Mouse (Mus musculus): ENCODE data around the gene Dync2h1. TPM values are rescaled to one million over a fixed set of nuclear protein-coding genes. Genes with fewer than 3 reads are reported as not detected.

Gene Dync2h1
- polyA plus RNA-seq, 1 experiment from 2014 or later: 23.2 TPM

DNA sequence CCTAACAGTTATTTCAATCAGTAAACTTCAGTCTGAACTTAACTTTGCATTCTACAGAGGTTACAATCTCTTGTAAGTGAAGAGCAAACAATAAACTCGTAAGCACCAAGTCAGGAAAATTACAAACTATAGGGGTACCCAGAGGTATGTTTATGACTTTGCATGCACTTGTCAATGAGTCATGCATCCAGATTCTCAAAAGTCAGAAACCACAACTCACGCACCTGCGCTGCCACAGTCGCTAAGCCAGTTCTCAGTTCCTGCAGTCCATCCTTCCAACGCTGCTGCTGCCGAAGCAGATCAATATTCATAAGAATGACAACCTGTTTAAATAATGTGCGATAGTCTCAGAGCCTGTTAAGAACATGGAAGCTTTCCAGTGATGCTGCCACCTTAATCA lies 25.6 kb downstream of the Dync2h1 start:
- 89% methylated on average over 7 of the region's 7 CpGs for WGBS
- H3K4me1 ChIP-seq: no peaks in the 10 kb centered on the region
- peaks cover 65% of the 10 kb centered on the region for H3K36me3 ChIP-seq
- no peak overlapping the region for H3K9ac ChIP-seq
- H3K27ac ChIP-seq: no peak overlapping the region
- no peak for ATAC-seq (replicated peaks; ENCODE audit: low FRiP score)
- no peak overlapping the region for H3K4me3 ChIP-seq (replicated peaks)
- H3K9me3 ChIP-seq (replicated peaks): no peaks in the 10 kb centered on the region
- no peak overlapping the region for H3K4me2 ChIP-seq
- H3K27me3 ChIP-seq: no peaks in the 10 kb centered on the region

DNA sequence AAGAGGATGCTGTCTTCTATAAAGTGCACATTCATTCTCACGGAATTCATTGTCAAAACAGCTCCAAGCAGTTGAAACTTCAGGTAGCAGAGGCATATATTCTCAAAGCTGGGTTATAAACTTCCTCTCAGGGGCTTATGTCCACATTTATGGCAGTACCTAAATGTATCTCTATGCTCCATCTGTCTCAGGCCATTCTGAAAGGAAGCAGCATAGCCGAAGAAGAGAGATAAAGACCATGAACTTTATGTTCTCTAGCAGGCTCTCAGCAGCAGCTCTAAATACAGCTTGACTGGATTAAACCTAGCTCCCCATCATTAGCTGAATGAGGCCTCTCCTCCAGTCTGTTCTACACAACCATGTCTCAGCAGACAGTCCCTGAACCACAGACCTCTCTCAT lies 29.9 kb downstream of the Dync2h1 start:
- Histone ChIP-seq H3K9me3 (replicated peaks) (no peaks in the 10 kb centered on the region), H3K4me2 (no peak overlapping the region), H3K9ac (no peak overlapping the region), H3K27ac (no peak overlapping the region), H3K4me1 (no peaks in the 10 kb centered on the region), H3K36me3 (peaks cover 53% of the 10 kb centered on the region), H3K27me3 (no peaks in the 10 kb centered on the region), H3K4me3 (replicated peaks) (no peak overlapping the region)
- 90% methylated on average over 2 of the region's 2 CpGs for WGBS
- no peak for ATAC-seq (replicated peaks; ENCODE audit: low FRiP score)

DNA sequence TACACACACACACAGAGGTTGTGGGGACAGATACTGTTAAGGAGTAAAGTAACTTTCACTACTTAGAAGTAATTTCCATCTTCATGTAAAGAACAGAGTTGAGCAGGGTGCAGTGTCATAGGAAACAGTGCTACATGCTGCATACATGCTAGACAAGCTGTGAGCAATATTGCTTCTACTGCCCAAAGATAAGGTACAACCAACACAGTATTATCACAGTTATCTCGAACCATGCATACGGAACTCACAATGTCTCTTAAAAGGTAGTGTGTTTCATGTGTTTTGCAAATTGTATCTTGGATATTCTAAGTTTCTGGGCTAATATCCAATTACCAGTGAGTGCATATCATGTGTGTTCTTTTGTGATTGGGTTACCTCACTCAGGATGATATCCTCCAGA lies 61.4 kb downstream of the Dync2h1 start:
- H3K4me3 ChIP-seq (replicated peaks): no peak overlapping the region
- H3K4me1 ChIP-seq: no peaks in the 10 kb centered on the region
- ATAC-seq (replicated peaks; ENCODE audit: low FRiP score): no peak
- peaks cover 11% of the 10 kb centered on the region for H3K36me3 ChIP-seq
- no peak overlapping the region for H3K9ac ChIP-seq
- 92% methylated on average over 2 of the region's 2 CpGs for WGBS
- no peaks in the 10 kb centered on the region for H3K9me3 ChIP-seq (replicated peaks)
- no peak overlapping the region for H3K27ac ChIP-seq
- H3K4me2 ChIP-seq: no peak overlapping the region
- H3K27me3 ChIP-seq: no peaks in the 10 kb centered on the region

DNA sequence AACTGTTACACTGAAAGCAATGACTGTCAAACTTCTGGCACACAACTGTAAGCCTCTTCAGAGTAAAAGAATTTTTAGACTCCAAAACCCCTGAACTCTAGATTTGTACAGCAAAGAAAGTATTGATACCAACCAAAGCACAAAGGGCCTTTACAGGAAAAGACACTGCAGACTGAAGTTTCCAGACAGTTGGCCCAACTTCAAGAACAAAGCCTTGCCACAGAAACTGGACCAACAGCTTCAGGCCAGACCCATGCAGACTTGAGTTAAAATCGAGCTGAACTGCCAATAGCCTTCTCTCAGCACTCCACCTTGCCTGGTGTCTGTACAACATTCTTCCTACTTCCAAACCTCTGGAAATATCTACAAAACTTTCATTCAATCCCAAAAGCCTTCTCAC lies 74.1 kb downstream of the Dync2h1 start:
- WGBS: 86% methylated on average over 1 of the region's 1 CpGs
- no peak for ATAC-seq (replicated peaks; ENCODE audit: low FRiP score)
- no peaks in the 10 kb centered on the region for H3K4me1 ChIP-seq
- H3K27ac ChIP-seq: no peak overlapping the region
- H3K36me3 ChIP-seq: peaks cover 31% of the 10 kb centered on the region
- no peaks in the 10 kb centered on the region for H3K9me3 ChIP-seq (replicated peaks)
- no peak overlapping the region for H3K4me2 ChIP-seq
- no peaks in the 10 kb centered on the region for H3K27me3 ChIP-seq
- H3K4me3 ChIP-seq (replicated peaks): no peak overlapping the region
- H3K9ac ChIP-seq: no peak overlapping the region

DNA sequence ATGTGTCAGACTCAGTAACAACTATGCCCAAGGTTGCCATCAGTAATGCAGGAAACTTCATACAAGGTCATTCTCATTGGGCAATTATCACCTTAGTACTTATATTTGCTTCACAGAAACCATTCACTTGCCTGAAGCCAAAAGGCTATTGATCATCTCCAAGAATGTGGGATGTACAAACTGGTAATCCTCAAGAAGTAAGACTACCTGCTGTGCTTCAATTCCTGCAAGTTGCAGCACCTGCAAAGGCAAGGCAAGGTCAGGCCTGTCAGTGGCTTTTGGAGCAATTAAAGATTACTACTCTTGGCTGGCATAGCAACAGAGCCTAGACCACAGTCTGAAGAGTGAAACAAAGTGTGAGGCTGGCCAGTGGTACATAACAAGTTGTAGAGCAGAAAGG lies 82.9 kb downstream of the Dync2h1 start:
- Histone ChIP-seq H3K27ac (no peak overlapping the region), H3K27me3 (no peaks in the 10 kb centered on the region)
- ATAC-seq (replicated peaks; ENCODE audit: low FRiP score): no peak

DNA sequence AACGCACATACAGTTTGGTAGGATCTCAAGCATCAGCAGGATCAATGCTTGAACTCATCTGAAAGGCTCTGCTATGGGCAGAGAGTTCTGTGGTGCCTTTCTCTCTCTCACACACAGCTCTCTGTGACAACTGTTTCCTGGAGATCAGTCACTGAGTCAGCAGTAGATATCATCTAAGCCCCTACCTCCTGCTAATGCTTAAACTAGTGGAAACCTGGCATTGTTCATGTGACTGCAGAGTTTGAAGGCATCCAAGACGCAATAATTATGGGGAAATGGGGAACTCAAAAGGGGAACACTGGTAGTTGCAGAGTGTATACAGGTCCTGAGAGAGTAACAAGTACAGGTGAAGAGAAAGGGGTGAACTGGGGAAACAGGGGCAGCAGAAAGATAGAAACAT lies 109.6 kb downstream of the Dync2h1 start:
- Histone ChIP-seq H3K27me3 (no peaks in the 10 kb centered on the region), H3K4me2 (no peak overlapping the region), H3K9ac (no peak overlapping the region), H3K36me3 (peaks cover 53% of the 10 kb centered on the region), H3K27ac (no peak overlapping the region), H3K4me3 (replicated peaks) (no peak overlapping the region), H3K4me1 (no peaks in the 10 kb centered on the region), H3K9me3 (replicated peaks) (no peaks in the 10 kb centered on the region)
- no peak for ATAC-seq (replicated peaks; ENCODE audit: low FRiP score)
- 93% methylated on average over 2 of the region's 2 CpGs for WGBS

More for the DNA sequence above, 82.9 kb downstream of the Dync2h1 start:
- H3K4me1 ChIP-seq: no peaks in the 10 kb centered on the region
- no peaks in the 10 kb centered on the region for H3K9me3 ChIP-seq (replicated peaks)
- H3K9ac ChIP-seq: no peak overlapping the region
- peaks cover 28% of the 10 kb centered on the region for H3K36me3 ChIP-seq
- no peak overlapping the region for H3K4me3 ChIP-seq (replicated peaks)
- no peak overlapping the region for H3K4me2 ChIP-seq

DNA sequence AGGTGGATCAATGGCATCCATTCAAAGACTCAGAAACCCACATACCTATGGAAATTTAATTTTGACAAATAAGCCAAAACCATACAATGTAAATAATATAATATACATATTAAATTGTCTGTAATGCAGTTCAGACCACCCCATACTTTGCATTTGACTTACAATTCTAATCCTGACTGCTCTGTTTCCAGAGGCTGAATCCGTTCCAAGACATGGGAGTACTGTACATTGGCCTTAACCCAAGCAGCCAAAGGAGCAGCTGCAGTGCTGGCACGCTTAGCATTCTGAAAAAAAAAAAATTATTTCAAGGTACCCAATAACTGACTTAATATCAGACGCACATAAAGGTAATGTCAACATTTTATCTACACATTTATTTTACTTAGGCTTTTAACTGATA lies 113.4 kb downstream of the Dync2h1 start:
- Histone ChIP-seq H3K27ac (no peak overlapping the region), H3K9me3 (replicated peaks) (no peaks in the 10 kb centered on the region), H3K9ac (no peak overlapping the region), H3K4me3 (replicated peaks) (no peak overlapping the region), H3K4me1 (no peaks in the 10 kb centered on the region), H3K27me3 (no peaks in the 10 kb centered on the region), H3K36me3 (peaks cover 34% of the 10 kb centered on the region; the same call in 1 of the 2 replicates), H3K4me2 (no peak overlapping the region)
- no peak for ATAC-seq (replicated peaks; ENCODE audit: low FRiP score)
- 86% methylated on average over 3 of the region's 3 CpGs for WGBS

DNA sequence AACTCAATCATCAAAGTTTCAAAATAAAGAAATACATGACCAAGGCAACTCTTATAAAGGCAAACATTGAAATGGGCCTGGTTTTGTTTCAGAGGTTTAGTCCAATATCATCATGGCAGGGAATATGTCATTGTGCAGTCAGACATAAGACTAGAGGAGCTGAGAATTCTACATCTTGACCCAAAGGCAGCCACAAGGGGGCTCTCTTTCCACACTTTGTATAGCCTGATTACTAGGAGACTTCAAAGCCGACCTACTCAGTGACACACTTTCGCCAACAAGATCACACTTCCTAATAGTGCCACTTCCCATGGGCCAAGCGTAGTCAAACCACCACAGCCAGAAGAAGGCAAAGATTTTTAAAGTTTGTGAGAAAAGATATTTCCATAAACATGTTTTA lies 133.7 kb downstream of the Dync2h1 start:
- H3K4me3 ChIP-seq (replicated peaks): no peak overlapping the region
- no peaks in the 10 kb centered on the region for H3K4me1 ChIP-seq
- H3K27me3 ChIP-seq: no peaks in the 10 kb centered on the region
- H3K27ac ChIP-seq: no peak overlapping the region
- H3K36me3 ChIP-seq: peaks cover 16% of the 10 kb centered on the region
- H3K9me3 ChIP-seq (replicated peaks): no peaks in the 10 kb centered on the region
- WGBS: 80% methylated on average over 3 of the region's 3 CpGs
- no peak overlapping the region for H3K4me2 ChIP-seq
- H3K9ac ChIP-seq: no peak overlapping the region
- no peak for ATAC-seq (replicated peaks; ENCODE audit: low FRiP score)

DNA sequence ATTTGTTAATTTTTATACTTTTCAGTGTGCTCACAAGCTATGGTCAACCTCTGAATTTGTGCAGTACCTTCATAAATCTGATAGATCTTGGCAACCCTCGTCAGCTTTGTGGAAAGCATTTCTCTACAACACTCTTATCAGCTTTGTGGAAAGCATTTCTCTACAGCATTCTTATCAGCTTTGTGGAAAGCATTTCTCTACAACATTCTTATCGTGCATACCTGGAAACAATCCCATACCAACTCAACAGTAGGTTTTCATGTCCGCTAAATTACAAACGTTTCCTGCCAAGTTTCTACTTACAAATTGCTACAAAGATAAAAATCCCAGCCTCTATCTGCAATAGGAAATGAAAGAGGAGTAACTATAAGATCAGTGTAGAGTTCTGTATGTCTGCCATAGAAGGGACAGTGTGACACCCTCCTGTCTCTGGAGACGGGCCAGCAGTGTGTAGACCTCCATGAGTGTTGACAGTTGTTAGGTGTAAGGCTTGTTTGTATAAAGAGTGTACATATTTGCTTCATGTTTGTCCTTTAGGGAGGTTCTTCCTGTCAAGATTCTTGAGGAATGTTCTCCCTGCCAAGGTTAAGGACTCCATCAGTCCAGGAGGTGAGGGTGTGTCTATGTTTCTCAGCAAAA lies 141.5 kb downstream of the Dync2h1 start:
- 87% methylated on average over 5 of the region's 5 CpGs for WGBS
- Histone ChIP-seq H3K27me3 (no peaks in the 10 kb centered on the region), H3K36me3 (peaks cover 34% of the 10 kb centered on the region), H3K4me3 (replicated peaks) (no peak overlapping the region), H3K9ac (no peak overlapping the region), H3K27ac (no peak overlapping the region), H3K4me2 (no peak overlapping the region), H3K9me3 (replicated peaks) (no peaks in the 10 kb centered on the region), H3K4me1 (no peaks in the 10 kb centered on the region)
- no peak for ATAC-seq (replicated peaks; ENCODE audit: low FRiP score)

DNA sequence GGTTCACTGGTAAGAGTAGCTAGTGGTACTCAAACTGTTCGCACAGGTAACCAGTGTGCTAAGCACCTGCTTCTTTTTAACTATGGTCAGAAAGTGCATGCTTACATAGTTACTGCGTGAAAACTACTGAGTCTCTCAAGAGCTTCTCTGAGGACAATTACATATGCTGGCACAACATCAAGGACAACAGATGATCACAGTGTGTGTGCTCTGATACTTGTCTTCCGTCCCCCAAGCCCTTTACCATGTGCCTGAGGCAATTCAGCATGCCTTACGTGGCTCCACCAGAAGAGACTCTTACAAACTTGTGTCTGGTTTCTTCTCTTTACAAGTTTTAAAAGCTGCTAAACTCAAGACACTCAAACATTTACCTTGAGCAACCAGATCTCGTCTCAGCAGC lies 143.0 kb downstream of the Dync2h1 start:
- no peak overlapping the region for H3K27ac ChIP-seq
- 88% methylated on average over 5 of the region's 5 CpGs for WGBS
- no peaks in the 10 kb centered on the region for H3K9me3 ChIP-seq (replicated peaks)
- H3K36me3 ChIP-seq: peaks cover 33% of the 10 kb centered on the region
- H3K27me3 ChIP-seq: no peaks in the 10 kb centered on the region
- ATAC-seq (replicated peaks; ENCODE audit: low FRiP score): no peak
- H3K4me1 ChIP-seq: no peaks in the 10 kb centered on the region
- no peak overlapping the region for H3K4me2 ChIP-seq
- no peak overlapping the region for H3K4me3 ChIP-seq (replicated peaks)
- H3K9ac ChIP-seq: no peak overlapping the region

DNA sequence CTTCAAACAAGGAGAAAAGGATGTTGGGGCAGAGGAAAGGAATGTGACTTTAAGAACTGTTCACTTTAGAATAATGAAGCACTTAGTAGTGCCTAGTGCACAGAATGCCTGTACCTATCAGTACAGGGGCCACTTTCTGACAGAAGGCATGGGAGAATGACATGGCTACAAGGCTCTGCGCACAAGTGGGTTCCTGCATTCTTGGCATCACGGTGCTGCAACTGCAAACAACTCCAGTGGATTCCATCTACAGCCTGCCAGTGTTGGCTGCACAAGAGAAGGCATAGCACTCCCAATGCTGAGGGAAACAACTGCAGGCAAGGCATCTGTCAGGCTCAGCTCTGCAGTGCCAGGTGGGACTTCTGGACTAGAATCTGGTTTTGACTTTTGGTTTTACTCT lies 151.7 kb downstream of the Dync2h1 start:
- Histone ChIP-seq H3K27me3 (no peaks in the 10 kb centered on the region), H3K4me2 (no peak overlapping the region), H3K4me1 (no peaks in the 10 kb centered on the region), H3K27ac (no peak overlapping the region), H3K4me3 (replicated peaks) (no peak overlapping the region), H3K9me3 (replicated peaks) (no peaks in the 10 kb centered on the region), H3K36me3 (peaks cover 37% of the 10 kb centered on the region), H3K9ac (no peak overlapping the region)
- 97% methylated on average over 2 of the region's 2 CpGs for WGBS
- ATAC-seq (replicated peaks; ENCODE audit: low FRiP score): no peak

DNA sequence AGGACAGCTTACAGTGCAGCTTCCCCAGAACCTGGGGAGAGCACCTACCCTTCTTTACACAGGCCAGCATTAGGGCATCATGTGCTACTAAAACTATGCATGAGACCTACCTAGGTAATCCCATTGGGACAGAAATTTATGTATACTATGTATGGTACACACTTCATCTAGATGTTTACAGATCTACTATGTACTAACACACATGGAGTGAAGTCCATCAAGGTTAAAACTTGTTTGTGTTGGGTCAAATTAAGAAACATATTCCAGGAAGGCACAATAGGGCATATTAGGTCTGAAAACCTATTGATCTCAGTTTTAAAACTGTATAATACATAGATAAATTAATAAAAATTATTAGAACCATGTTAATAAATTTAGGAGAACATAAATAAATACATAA lies 168.6 kb downstream of the Dync2h1 start:
- no peak for ATAC-seq (replicated peaks; ENCODE audit: low FRiP score)
- Histone ChIP-seq H3K4me3 (replicated peaks) (no peak overlapping the region), H3K36me3 (0 out of 2 replicates have a peak, but pooled peaks cover 8% of the 10 kb centered on the region), H3K27ac (no peak overlapping the region), H3K4me2 (no peak overlapping the region), H3K4me1 (no peaks in the 10 kb centered on the region), H3K9me3 (replicated peaks) (no peaks in the 10 kb centered on the region), H3K9ac (no peak overlapping the region), H3K27me3 (no peaks in the 10 kb centered on the region)

DNA sequence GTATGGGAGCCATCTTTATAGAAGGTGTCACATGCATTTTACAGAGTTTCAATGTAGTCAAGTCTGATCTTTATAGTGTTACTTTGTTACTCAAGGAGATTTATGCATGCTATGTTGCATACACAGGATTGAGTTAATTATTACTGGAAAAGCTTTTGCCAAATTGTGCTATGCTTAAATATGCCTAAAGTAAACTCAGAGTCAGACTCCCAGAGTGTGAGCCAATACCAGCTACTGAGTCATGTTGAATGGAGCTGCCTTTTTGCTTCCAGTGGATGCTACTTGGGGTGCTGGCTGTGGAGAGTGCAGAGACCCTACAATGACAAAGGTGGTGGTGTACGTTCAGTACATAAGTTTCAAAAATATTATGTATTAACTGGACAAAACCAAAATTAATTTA lies 169.5 kb downstream of the Dync2h1 start:
- ATAC-seq (replicated peaks; ENCODE audit: low FRiP score): no peak
- 90% methylated on average over 1 of the region's 1 CpGs for WGBS
- no peaks in the 10 kb centered on the region for H3K4me1 ChIP-seq
- H3K9me3 ChIP-seq (replicated peaks): no peaks in the 10 kb centered on the region
- no peaks in the 10 kb centered on the region for H3K27me3 ChIP-seq
- H3K4me3 ChIP-seq (replicated peaks): no peak overlapping the region
- no peak overlapping the region for H3K27ac ChIP-seq
- H3K9ac ChIP-seq: no peak overlapping the region
- peaks cover 12% of the 10 kb centered on the region; the same call in 1 of the 2 replicates for H3K36me3 ChIP-seq
- no peak overlapping the region for H3K4me2 ChIP-seq

All from kidney, embryonic 15.5 days (tissue).